Mouse (Mus musculus): ENCODE measurements at regions not wholly inside any gene's neighbourhood (a gene's known extent, or its start where the extent isn't known, plus 50 kb on each side); places are given as distances from the start of the nearest gene placed in this dataset.
"Not testable (repeated sequence)": the region's sequence is repeated elsewhere in the genome, so short reads cannot be mapped to it uniquely, and the experiment has no call there.

GRCm38 (mm10) chr8:26750120-26750519, 227.0 kb upstream of the Zfp703 start:
- Histone ChIP-seq H3K27me3 (ENCODE audit: insufficient read depth, poor library complexity, severe bottlenecking) (0 out of 2 replicates have a peak, but pooled peaks cover 2% of the 10 kb centered on the region), H3K4me1 (replicated peaks) (peaks cover 8% of the 10 kb centered on the region; the same call in 1 of the 2 replicates), H3K36me3 (no peaks in the 10 kb centered on the region), H3K4me3 (no peak overlapping the region), H3K9me3 (peaks cover 5% of the 10 kb centered on the region; the same call in 1 of the 2 replicates), H3K27ac (no peak overlapping the region)
- 91% methylated on average over 1 of the region's 1 CpGs for WGBS
- DNase-seq (ENCODE audit: low spot score), result no peak

- H3K4me1 ChIP-seq (replicated peaks), result peaks cover 12% of the 10 kb centered on the region; the same call in 1 of the 2 replicates
- no peak overlapping the region for H3K4me3 ChIP-seq
- H3K36me3 ChIP-seq, result no peaks in the 10 kb centered on the region
- WGBS, result 89% methylated on average over 5 of the region's 5 CpGs
- DNase-seq (ENCODE audit: low spot score), result no peak
- H3K27ac ChIP-seq, result no peak overlapping the region
- H3K9me3 ChIP-seq, result peaks cover 5% of the 10 kb centered on the region; the same call in 1 of the 2 replicates
- H3K27me3 ChIP-seq (ENCODE audit: insufficient read depth, poor library complexity, severe bottlenecking), result no peaks in the 10 kb centered on the region
These were observed 225.5 kb upstream of the Zfp703 start for GRCm38 (mm10) chr8:26751651-26752050.

GRCm38 (mm10) chr8:26756452-26756851, 220.7 kb upstream of the Zfp703 start:
- no peaks in the 10 kb centered on the region for H3K36me3 ChIP-seq
- no peak for DNase-seq (ENCODE audit: low spot score)
- H3K4me1 ChIP-seq (replicated peaks), result 0 out of 2 replicates have a peak, but pooled peaks cover 4% of the 10 kb centered on the region
- H3K9me3 ChIP-seq, result peaks cover 8% of the 10 kb centered on the region; the same call in 1 of the 2 replicates
- H3K27me3 ChIP-seq (ENCODE audit: insufficient read depth, poor library complexity, severe bottlenecking), result no peaks in the 10 kb centered on the region
- WGBS, result 66% methylated on average over 2 of the region's 2 CpGs
- no peak overlapping the region for H3K4me3 ChIP-seq
- no peak overlapping the region for H3K27ac ChIP-seq

GRCm38 (mm10) chr8:26760726-26761125, 216.4 kb upstream of the Zfp703 start:
- Histone ChIP-seq H3K4me1 (replicated peaks) (0 out of 2 replicates have a peak, but pooled peaks cover 4% of the 10 kb centered on the region), H3K4me3 (no peak overlapping the region), H3K9me3 (0 out of 2 replicates have a peak, but pooled peaks cover 8% of the 10 kb centered on the region), H3K36me3 (no peaks in the 10 kb centered on the region), H3K27ac (no peak overlapping the region), H3K27me3 (ENCODE audit: insufficient read depth, poor library complexity, severe bottlenecking) (no peaks in the 10 kb centered on the region)
- WGBS, result 90% methylated on average over 1 of the region's 1 CpGs
- DNase-seq (ENCODE audit: low spot score), result no peak

- no peak for DNase-seq (ENCODE audit: low spot score)
- 87% methylated on average over 16 of the region's 16 CpGs for WGBS
These were observed 214.0 kb upstream of the Zfp703 start for GRCm38 (mm10) chr8:26762942-26763778.

GRCm38 (mm10) chr8:26768474-26769229, 208.5 kb upstream of the Zfp703 start:
- H3K27me3 ChIP-seq (ENCODE audit: insufficient read depth, poor library complexity, severe bottlenecking), result no peaks in the 10 kb centered on the region
- no peak overlapping the region for H3K4me3 ChIP-seq
- WGBS, result 88% methylated on average over 10 of the region's 10 CpGs
- DNase-seq (ENCODE audit: low spot score), result no peak
- H3K9me3 ChIP-seq, result no peaks in the 10 kb centered on the region
- H3K27ac ChIP-seq, result no peak overlapping the region
- peaks cover 26% of the 10 kb centered on the region for H3K4me1 ChIP-seq (replicated peaks)
- H3K36me3 ChIP-seq, result no peaks in the 10 kb centered on the region

More at GRCm38 (mm10) chr8:26762942-26763778, 214.0 kb upstream of the Zfp703 start:
- Histone ChIP-seq H3K36me3 (no peaks in the 10 kb centered on the region), H3K9me3 (0 out of 2 replicates have a peak, but pooled peaks cover 8% of the 10 kb centered on the region), H3K27ac (no peak overlapping the region), H3K4me1 (replicated peaks) (peaks cover 10% of the 10 kb centered on the region), H3K4me3 (no peak overlapping the region), H3K27me3 (ENCODE audit: insufficient read depth, poor library complexity, severe bottlenecking) (no peaks in the 10 kb centered on the region)

- H3K36me3 ChIP-seq, result no peaks in the 10 kb centered on the region
- peaks cover 26% of the 10 kb centered on the region for H3K4me1 ChIP-seq (replicated peaks)
- no peaks in the 10 kb centered on the region for H3K27me3 ChIP-seq (ENCODE audit: insufficient read depth, poor library complexity, severe bottlenecking)
- WGBS, result 55% methylated on average over 16 of the region's 16 CpGs
- peak; percentile 41 for DNase-seq (ENCODE audit: low spot score)
- H3K27ac ChIP-seq, result peak overlapping the region; percentile 42
- H3K4me3 ChIP-seq, result no peak overlapping the region
- no peaks in the 10 kb centered on the region for H3K9me3 ChIP-seq
These were observed 206.7 kb upstream of the Zfp703 start for GRCm38 (mm10) chr8:26770424-26770886.

- WGBS, result 73% methylated on average over 10 of the region's 10 CpGs
- Histone ChIP-seq H3K27me3 (ENCODE audit: insufficient read depth, poor library complexity, severe bottlenecking) (peaks cover 28% of the 10 kb centered on the region), H3K4me1 (replicated peaks) (peaks cover 10% of the 10 kb centered on the region), H3K9me3 (no peaks in the 10 kb centered on the region), H3K36me3 (no peaks in the 10 kb centered on the region), H3K4me3 (no peak overlapping the region), H3K27ac (no peak overlapping the region)
- DNase-seq (ENCODE audit: low spot score), result no peak
These were observed 198.1 kb upstream of the Zfp703 start for GRCm38 (mm10) chr8:26778917-26779537.

- H3K36me3 ChIP-seq, result no peaks in the 10 kb centered on the region
- no peaks in the 10 kb centered on the region for H3K9me3 ChIP-seq
- H3K27ac ChIP-seq, result 0 out of 2 replicates have a peak overlapping the region, but pooled peaks have one; percentile 4
- DNase-seq (ENCODE audit: low spot score), result peak; percentile 9
- H3K4me1 ChIP-seq (replicated peaks), result peaks cover 9% of the 10 kb centered on the region
- WGBS, result 38% methylated on average over 19 of the region's 19 CpGs
- peaks cover 28% of the 10 kb centered on the region for H3K27me3 ChIP-seq (ENCODE audit: insufficient read depth, poor library complexity, severe bottlenecking)
- peak overlapping the region; percentile 30; the same call in 1 of the 2 replicates for H3K4me3 ChIP-seq
These were observed 196.6 kb upstream of the Zfp703 start for GRCm38 (mm10) chr8:26780515-26780914.

- H3K9me3 ChIP-seq; DNase-seq (ENCODE audit: low spot score); H3K27ac ChIP-seq; H3K4me1 ChIP-seq (replicated peaks); H3K4me3 ChIP-seq; H3K36me3 ChIP-seq: not testable (repeated sequence)
- 90% methylated on average over 8 of the region's 8 CpGs for WGBS
- H3K27me3 ChIP-seq (ENCODE audit: insufficient read depth, poor library complexity, severe bottlenecking), result peaks cover 21% of the 10 kb centered on the region
These were observed 194.2 kb upstream of the Zfp703 start for GRCm38 (mm10) chr8:26782936-26783335.

- 80% methylated on average over 6 of the region's 6 CpGs for WGBS
- no peak overlapping the region for H3K27ac ChIP-seq
- peaks cover 4% of the 10 kb centered on the region for H3K4me1 ChIP-seq (replicated peaks)
- no peaks in the 10 kb centered on the region for H3K9me3 ChIP-seq
- no peaks in the 10 kb centered on the region for H3K36me3 ChIP-seq
- peaks cover 11% of the 10 kb centered on the region; the same call in 1 of the 2 replicates for H3K27me3 ChIP-seq (ENCODE audit: insufficient read depth, poor library complexity, severe bottlenecking)
- no peak overlapping the region for H3K4me3 ChIP-seq
- DNase-seq (ENCODE audit: low spot score), result no peak
These were observed 192.7 kb upstream of the Zfp703 start for GRCm38 (mm10) chr8:26784381-26784780.

GRCm38 (mm10) chr8:26791795-26792194, 185.3 kb upstream of the Zfp703 start:
- DNase-seq (ENCODE audit: low spot score), result no peak
- H3K36me3 ChIP-seq, result no peaks in the 10 kb centered on the region
- no peaks in the 10 kb centered on the region for H3K4me1 ChIP-seq (replicated peaks)
- WGBS, result 74% methylated on average over 2 of the region's 2 CpGs
- H3K27me3 ChIP-seq (ENCODE audit: insufficient read depth, poor library complexity, severe bottlenecking), result no peaks in the 10 kb centered on the region
- H3K4me3 ChIP-seq, result no peak overlapping the region
- H3K9me3 ChIP-seq, result no peaks in the 10 kb centered on the region
- no peak overlapping the region for H3K27ac ChIP-seq

Data from hindbrain, embryonic 10.5 days (tissue).